Mouse (Mus musculus) ES-Bruce4 (cell line): ENCODE measurements around the gene Kcnj13.

Source experiments
- CTCF ChIP-seq: IDR thresholded peaks from one replicate; pipeline ENCODE4 v1.8.1; 2011; ENCODE audit warnings: low read depth, low read length
- POLR2A ChIP-seq: IDR thresholded peaks from one replicate; pipeline ENCODE4 v1.8.1; 2011; ENCODE audit warnings: low read length; ENCODE audit not compliant: insufficient read depth

DNA sequence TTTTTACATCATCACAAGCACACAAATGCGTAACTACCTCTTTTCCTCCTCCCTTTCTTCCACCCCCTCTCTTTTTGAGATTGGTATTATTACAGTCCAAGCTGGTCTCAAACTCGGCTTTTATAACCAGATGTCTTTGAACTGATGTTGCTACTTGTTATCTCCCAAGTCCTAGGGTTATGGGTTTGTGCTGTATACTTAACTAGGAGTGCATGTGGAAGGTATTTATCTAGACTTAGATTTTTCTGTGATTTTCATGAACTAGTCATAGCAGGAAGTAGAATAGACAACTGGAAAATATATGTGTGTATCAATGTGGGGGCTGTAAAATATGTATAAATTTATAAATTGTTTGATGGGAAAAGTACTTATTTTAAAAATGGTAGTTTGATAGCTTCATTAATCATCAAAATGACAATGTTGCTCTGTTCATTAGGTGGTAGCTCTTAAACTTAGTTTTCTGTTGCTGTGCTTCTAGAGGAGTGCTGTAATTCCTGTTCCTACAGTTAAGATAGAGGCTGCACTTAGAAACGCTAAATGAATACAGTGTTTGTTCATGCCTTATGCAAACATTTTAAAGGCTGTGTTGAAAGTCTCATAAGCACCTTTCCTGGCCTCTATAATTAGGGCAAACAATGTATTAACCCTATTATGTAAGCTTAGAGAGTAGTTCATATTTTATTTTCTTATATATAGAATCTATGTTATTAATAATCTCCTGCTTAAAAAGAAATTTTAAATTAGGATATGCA, 909 bp downstream of the Kcnj13 start:
- TF ChIP-seq CTCF (no peak), POLR2A (no peak)
